Mouse (Mus musculus) cerebellum, adult 2 months (tissue): ENCODE results near the gene Gm20403. TPM values are rescaled to one million over a fixed set of nuclear protein-coding genes. Genes with fewer than 3 reads are reported as not detected.

Experiments used
- DNase-seq, 2 experiments: peaks; one replicate each; pipeline ENCODE4 v3.0.0; 2021
- H3K27ac ChIP-seq: fragments of 200-500 bp; 2 replicates; pipeline ENCODE4 v1.5.1; 2012; ENCODE audit warnings: low read length, control low read depth, inconsistent platforms; ENCODE audit not compliant: insufficient read depth
- H3K27me3 ChIP-seq: fragments of 200-500 bp; 2 replicates; pipeline ENCODE4 v1.6.1; 2012; ENCODE audit warnings: inconsistent platforms, mild to moderate bottlenecking, low read length, moderate library complexity; ENCODE audit not compliant: control insufficient read depth, insufficient read depth
- H3K4me1 ChIP-seq: fragments of 200-500 bp; 2 replicates; pipeline ENCODE4 v1.6.1; 2011; ENCODE audit warnings: low read length; ENCODE audit not compliant: control insufficient read depth, insufficient read depth
- H3K4me3 ChIP-seq: fragments of 200-500 bp; replicated peaks from 2 replicates; pipeline ENCODE3; 2011; ENCODE audit warnings: mild to moderate bottlenecking, low read depth, low read length, control low read depth; ENCODE audit not compliant: insufficient read depth
- CTCF ChIP-seq: fragments of 200-500 bp; IDR thresholded peaks from 2 replicates; pipeline ENCODE4 v1.5.1; 2011; ENCODE audit warnings: low read depth, mild to moderate bottlenecking, control low read depth, low read length, moderate library complexity, borderline replicate concordance; ENCODE audit not compliant: insufficient read depth
- POLR2A ChIP-seq: fragments of 200-500 bp; IDR thresholded peaks from 2 replicates; pipeline ENCODE4 v1.6.1; 2011; ENCODE audit warnings: low read length, control low read depth, borderline replicate concordance; ENCODE audit not compliant: insufficient read depth
- WGBS: fragments of 180-500 bp; shearing (Covaris S2); methylation state at CpG from one replicate; pipeline ENCODE4 v1.1.7; 2018; 5-methylcytosine and 5-hydroxymethylcytosine counted together
- polyA plus RNA-seq: library from polyadenylated mRNA; depleted of rRNA; stranded (reverse); fragments of >200 nt; gene quantifications from 2 replicates; pipeline ENCODE4 v1.2.3, GENCODE M21; 2012

Gm20403 gene
- polyA plus RNA-seq, 1 experiment = not detected

GRCm38 (mm10) chr12:54999016-54999690 lies 12.8 kb upstream of the Gm20403 start:
- WGBS = 82% methylated on average over 14 of the region's 14 CpGs
- H3K4me3 ChIP-seq = no peak overlapping the region
- no peak for DNase-seq
- no peaks in the 10 kb centered on the region; the same call in 1 of the 2 replicates for H3K27me3 ChIP-seq
- no peaks in the 10 kb centered on the region for H3K4me1 ChIP-seq
- TF ChIP-seq CTCF = no peak
- no peak overlapping the region for H3K27ac ChIP-seq

DNA sequence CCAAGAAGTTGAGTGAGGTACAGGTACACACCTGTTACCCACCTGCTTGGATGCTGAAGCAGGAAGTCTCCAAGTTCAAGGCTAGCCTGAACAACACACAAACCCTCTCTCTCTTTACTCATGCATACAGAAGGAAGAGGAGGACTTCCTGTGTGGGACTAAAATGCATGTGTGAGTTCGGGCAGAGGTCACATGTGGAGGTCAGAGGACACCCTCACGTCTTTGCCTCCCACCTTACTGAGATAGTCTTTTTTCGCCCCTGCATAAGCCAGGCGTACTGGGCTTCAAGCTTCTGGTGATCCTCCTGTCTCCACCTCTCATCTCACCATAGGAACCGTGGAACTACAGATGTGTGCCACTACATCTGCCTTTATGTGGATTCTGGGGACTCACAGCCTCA lies 12.1 kb upstream of the Gm20403 start:
- no peak overlapping the region for H3K27ac ChIP-seq
- DNase-seq = no peak
- H3K4me1 ChIP-seq = no peaks in the 10 kb centered on the region
- no peak overlapping the region for H3K4me3 ChIP-seq
- TF ChIP-seq POLR2A (no peak), CTCF (no peak)
- no peaks in the 10 kb centered on the region; the same call in 1 of the 2 replicates for H3K27me3 ChIP-seq
- WGBS = 85% methylated on average over 5 of the region's 5 CpGs

- no peak overlapping the region for H3K27ac ChIP-seq
- no peak for DNase-seq
- TF ChIP-seq CTCF (no peak), POLR2A (no peak)
- WGBS = 85% methylated on average over 6 of the region's 6 CpGs
- no peaks in the 10 kb centered on the region; the same call in 1 of the 2 replicates for H3K27me3 ChIP-seq
- H3K4me1 ChIP-seq = no peaks in the 10 kb centered on the region
- no peak overlapping the region for H3K4me3 ChIP-seq
Observed at GRCm38 (mm10) chr12:54996979-54997474, 10.7 kb upstream of the Gm20403 start.

GRCm38 (mm10) chr12:54995965-54996364 lies 9.6 kb upstream of the Gm20403 start:
- Histone ChIP-seq H3K4me3 (no peak overlapping the region), H3K27me3 (no peaks in the 10 kb centered on the region; the same call in 1 of the 2 replicates), H3K27ac (no peak overlapping the region), H3K4me1 (no peaks in the 10 kb centered on the region)
- no peak for TF ChIP-seq POLR2A
- no peak for TF ChIP-seq CTCF
- 68% methylated on average over 3 of the region's 3 CpGs for WGBS
- DNase-seq = no peak

- no peak for DNase-seq
- WGBS = 93% methylated on average over 4 of the region's 4 CpGs
Observed at GRCm38 (mm10) chr12:54994418-54994817, 8.1 kb upstream of the Gm20403 start.

GRCm38 (mm10) chr12:54994068-54994386 lies 7.7 kb upstream of the Gm20403 start:
- no peak for TF ChIP-seq POLR2A
- TF ChIP-seq CTCF = no peak
- 82% methylated on average over 6 of the region's 6 CpGs for WGBS
- no peak for DNase-seq
- no peaks in the 10 kb centered on the region; the same call in 1 of the 2 replicates for H3K27me3 ChIP-seq
- no peaks in the 10 kb centered on the region for H3K4me1 ChIP-seq
- H3K27ac ChIP-seq = no peak overlapping the region
- H3K4me3 ChIP-seq = no peak overlapping the region

More at GRCm38 (mm10) chr12:54994418-54994817, 8.1 kb upstream of the Gm20403 start:
- Histone ChIP-seq H3K27ac (no peak overlapping the region), H3K4me1 (no peaks in the 10 kb centered on the region), H3K27me3 (no peaks in the 10 kb centered on the region; the same call in 1 of the 2 replicates), H3K4me3 (no peak overlapping the region)
- TF ChIP-seq POLR2A (no peak), CTCF (no peak)

GRCm38 (mm10) chr12:54993246-54994067 lies 7.1 kb upstream of the Gm20403 start:
- no peak for DNase-seq
- Histone ChIP-seq H3K27ac (no peak overlapping the region), H3K4me1 (no peaks in the 10 kb centered on the region), H3K4me3 (no peak overlapping the region), H3K27me3 (no peaks in the 10 kb centered on the region; the same call in 1 of the 2 replicates)
- TF ChIP-seq POLR2A (no peak), CTCF (no peak)
- 71% methylated on average over 16 of the region's 16 CpGs for WGBS
